Mouse (Mus musculus): Measurements from ENCODE around the gene Upk1a. TPM values are rescaled to one million over a fixed set of nuclear protein-coding genes. Genes with fewer than 3 reads are reported as not detected.

Gene Upk1a
- polyA plus RNA-seq, 1 experiment from 2014 or later, result 13.0 TPM

GRCm38 (mm10) chr7:30604944-30605343 lies 7.7 kb downstream of the Upk1a start:
- ATAC-seq (ENCODE audit: low FRiP score, low TSS enrichment), result no peak
- WGBS, result 83% methylated on average over 8 of the region's 8 CpGs
- H3K27ac ChIP-seq (ENCODE audit: low read length), result no peak overlapping the region
- no peaks in the 10 kb centered on the region for H3K36me3 ChIP-seq (ENCODE audit: insufficient read depth, low read length)
- no peaks in the 10 kb centered on the region for H3K9me3 ChIP-seq (ENCODE audit: low read length)
- peak overlapping the region; percentile 25; the same call in 1 of the 2 replicates for H3K9ac ChIP-seq (replicated peaks; ENCODE audit: low read length)
- H3K27me3 ChIP-seq (ENCODE audit: insufficient read depth, low read length), result no peaks in the 10 kb centered on the region
- H3K4me3 ChIP-seq (ENCODE audit: low read length), result no peak overlapping the region
- peaks cover 23% of the 10 kb centered on the region for H3K4me1 ChIP-seq (ENCODE audit: insufficient read depth, low read length)
- H3K4me2 ChIP-seq (replicated peaks; ENCODE audit: low read depth, low read length), result no peak overlapping the region

GRCm38 (mm10) chr7:30604424-30604823 lies 8.2 kb downstream of the Upk1a start:
- Histone ChIP-seq H3K36me3 (ENCODE audit: insufficient read depth, low read length) (no peaks in the 10 kb centered on the region), H3K27me3 (ENCODE audit: insufficient read depth, low read length) (no peaks in the 10 kb centered on the region), H3K9me3 (ENCODE audit: low read length) (no peaks in the 10 kb centered on the region), H3K27ac (ENCODE audit: low read length) (no peak overlapping the region), H3K9ac (replicated peaks; ENCODE audit: low read length) (peak overlapping the region; percentile 25; the same call in 1 of the 2 replicates), H3K4me1 (ENCODE audit: insufficient read depth, low read length) (peaks cover 23% of the 10 kb centered on the region), H3K4me2 (replicated peaks; ENCODE audit: low read depth, low read length) (no peak overlapping the region), H3K4me3 (ENCODE audit: low read length) (no peak overlapping the region)
- 38% methylated on average over 8 of the region's 8 CpGs for WGBS
- ATAC-seq (ENCODE audit: low FRiP score, low TSS enrichment), result no peak

GRCm38 (mm10) chr7:30602583-30602982 lies 10.1 kb downstream of the Upk1a start:
- WGBS, result 14% methylated on average over 3 of the region's 3 CpGs
- peaks cover 23% of the 10 kb centered on the region for H3K4me1 ChIP-seq (ENCODE audit: insufficient read depth, low read length)
- H3K27me3 ChIP-seq (ENCODE audit: insufficient read depth, low read length), result no peaks in the 10 kb centered on the region
- H3K4me3 ChIP-seq (ENCODE audit: low read length), result no peak overlapping the region
- peak overlapping the region; percentile 71 for H3K27ac ChIP-seq (ENCODE audit: low read length)
- H3K4me2 ChIP-seq (replicated peaks; ENCODE audit: low read depth, low read length), result no peak overlapping the region
- peak; percentile 64 for ATAC-seq (ENCODE audit: low FRiP score, low TSS enrichment)
- H3K9me3 ChIP-seq (ENCODE audit: low read length), result no peaks in the 10 kb centered on the region
- no peaks in the 10 kb centered on the region for H3K36me3 ChIP-seq (ENCODE audit: insufficient read depth, low read length)
- H3K9ac ChIP-seq (replicated peaks; ENCODE audit: low read length), result no peak overlapping the region

- no peaks in the 10 kb centered on the region for H3K36me3 ChIP-seq (ENCODE audit: insufficient read depth, low read length)
- H3K4me2 ChIP-seq (replicated peaks; ENCODE audit: low read depth, low read length), result no peak overlapping the region; the same call in 1 of the 2 replicates
- peak overlapping the region; percentile 31 for H3K27ac ChIP-seq (ENCODE audit: low read length)
- H3K9me3 ChIP-seq (ENCODE audit: low read length), result no peaks in the 10 kb centered on the region
- no peaks in the 10 kb centered on the region for H3K27me3 ChIP-seq (ENCODE audit: insufficient read depth, low read length)
- ATAC-seq (ENCODE audit: low FRiP score, low TSS enrichment), result 0 out of 2 replicates have a peak, but pooled peaks have one; percentile 33
- WGBS, result 70% methylated on average over 7 of the region's 7 CpGs
- no peak overlapping the region for H3K4me3 ChIP-seq (ENCODE audit: low read length)
- no peak overlapping the region for H3K9ac ChIP-seq (replicated peaks; ENCODE audit: low read length)
- H3K4me1 ChIP-seq (ENCODE audit: insufficient read depth, low read length), result peaks cover 23% of the 10 kb centered on the region
Measured at GRCm38 (mm10) chr7:30600651-30601050, 12.0 kb downstream of the Upk1a start.

- peak overlapping the region; percentile 31 for H3K27ac ChIP-seq (ENCODE audit: low read length)
- peak overlapping the region; percentile 14; the same call in 1 of the 2 replicates for H3K4me2 ChIP-seq (replicated peaks; ENCODE audit: low read depth, low read length)
- H3K27me3 ChIP-seq (ENCODE audit: insufficient read depth, low read length), result no peaks in the 10 kb centered on the region
- no peak overlapping the region for H3K4me3 ChIP-seq (ENCODE audit: low read length)
- no peaks in the 10 kb centered on the region for H3K9me3 ChIP-seq (ENCODE audit: low read length)
- under 1% methylated on average over 16 of the region's 16 CpGs for WGBS
- ATAC-seq (ENCODE audit: low FRiP score, low TSS enrichment), result peak; percentile 96
- H3K9ac ChIP-seq (replicated peaks; ENCODE audit: low read length), result no peak overlapping the region
- no peaks in the 10 kb centered on the region for H3K36me3 ChIP-seq (ENCODE audit: insufficient read depth, low read length)
- H3K4me1 ChIP-seq (ENCODE audit: insufficient read depth, low read length), result peaks cover 23% of the 10 kb centered on the region
Measured at GRCm38 (mm10) chr7:30599933-30600353, 12.7 kb downstream of the Upk1a start.

GRCm38 (mm10) chr7:30598786-30599185 lies 13.9 kb downstream of the Upk1a start, which contains the start of gene Zbtb32:
TSS of gene Zbtb32 (minus strand) at chr7:30598909.
- no peaks in the 10 kb centered on the region for H3K9me3 ChIP-seq (ENCODE audit: low read length)
- H3K27me3 ChIP-seq (ENCODE audit: insufficient read depth, low read length), result no peaks in the 10 kb centered on the region
- 93% methylated on average over 12 of the region's 12 CpGs for WGBS
- no peaks in the 10 kb centered on the region for H3K36me3 ChIP-seq (ENCODE audit: insufficient read depth, low read length)
- ATAC-seq (ENCODE audit: low FRiP score, low TSS enrichment), result no peak
- peaks cover 16% of the 10 kb centered on the region for H3K4me1 ChIP-seq (ENCODE audit: insufficient read depth, low read length)
- H3K27ac ChIP-seq (ENCODE audit: low read length), result peak within 1 kb of the TSS; percentile 32; the same call in 1 of the 2 replicates
- no peak within 1 kb of the TSS for H3K9ac ChIP-seq (replicated peaks; ENCODE audit: low read length)
- no peak within 1 kb of the TSS for H3K4me2 ChIP-seq (replicated peaks; ENCODE audit: low read depth, low read length)
- no peak within 1 kb of the TSS for H3K4me3 ChIP-seq (ENCODE audit: low read length)

GRCm38 (mm10) chr7:30596811-30597210 lies 15.8 kb downstream of the Upk1a start:
- no peaks in the 10 kb centered on the region for H3K36me3 ChIP-seq (ENCODE audit: insufficient read depth, low read length)
- ATAC-seq (ENCODE audit: low FRiP score, low TSS enrichment), result no peak
- H3K4me2 ChIP-seq (replicated peaks; ENCODE audit: low read depth, low read length), result no peak overlapping the region
- WGBS, result 74% methylated on average over 5 of the region's 5 CpGs
- no peak overlapping the region for H3K9ac ChIP-seq (replicated peaks; ENCODE audit: low read length)
- no peak overlapping the region for H3K4me3 ChIP-seq (ENCODE audit: low read length)
- H3K9me3 ChIP-seq (ENCODE audit: low read length), result no peaks in the 10 kb centered on the region
- H3K4me1 ChIP-seq (ENCODE audit: insufficient read depth, low read length), result 0 out of 2 replicates have a peak, but pooled peaks cover 3% of the 10 kb centered on the region
- no peak overlapping the region for H3K27ac ChIP-seq (ENCODE audit: low read length)
- H3K27me3 ChIP-seq (ENCODE audit: insufficient read depth, low read length), result no peaks in the 10 kb centered on the region

GRCm38 (mm10) chr7:30596093-30596492 lies 16.6 kb downstream of the Upk1a start:
- no peak overlapping the region for H3K4me2 ChIP-seq (replicated peaks; ENCODE audit: low read depth, low read length)
- H3K4me1 ChIP-seq (ENCODE audit: insufficient read depth, low read length), result 0 out of 2 replicates have a peak, but pooled peaks cover 3% of the 10 kb centered on the region
- no peak overlapping the region for H3K9ac ChIP-seq (replicated peaks; ENCODE audit: low read length)
- H3K36me3 ChIP-seq (ENCODE audit: insufficient read depth, low read length), result no peaks in the 10 kb centered on the region
- H3K4me3 ChIP-seq (ENCODE audit: low read length), result no peak overlapping the region
- ATAC-seq (ENCODE audit: low FRiP score, low TSS enrichment), result no peak
- no peaks in the 10 kb centered on the region for H3K9me3 ChIP-seq (ENCODE audit: low read length)
- no peaks in the 10 kb centered on the region for H3K27me3 ChIP-seq (ENCODE audit: insufficient read depth, low read length)
- no peak overlapping the region for H3K27ac ChIP-seq (ENCODE audit: low read length)
- WGBS, result 82% methylated on average over 5 of the region's 5 CpGs

- Histone ChIP-seq H3K9me3 (ENCODE audit: low read length) (no peaks in the 10 kb centered on the region), H3K27ac (ENCODE audit: low read length) (no peak overlapping the region), H3K9ac (replicated peaks; ENCODE audit: low read length) (no peak overlapping the region), H3K27me3 (ENCODE audit: insufficient read depth, low read length) (no peaks in the 10 kb centered on the region), H3K4me1 (ENCODE audit: insufficient read depth, low read length) (peaks cover 8% of the 10 kb centered on the region; the same call in 1 of the 2 replicates), H3K36me3 (ENCODE audit: insufficient read depth, low read length) (no peaks in the 10 kb centered on the region), H3K4me2 (replicated peaks; ENCODE audit: low read depth, low read length) (no peak overlapping the region), H3K4me3 (ENCODE audit: low read length) (no peak overlapping the region)
- 63% methylated on average over 4 of the region's 4 CpGs for WGBS
- no peak for ATAC-seq (ENCODE audit: low FRiP score, low TSS enrichment)
Measured at GRCm38 (mm10) chr7:30594510-30595024, 18.1 kb downstream of the Upk1a start.
